Mouse (Mus musculus): ENCODE measurements around the gene Gm20388.
"Not testable (repeated sequence)": the region's sequence is repeated elsewhere in the genome, so short reads cannot be mapped to it uniquely, and the experiment has no call there.

The Gm20388 gene

DNA sequence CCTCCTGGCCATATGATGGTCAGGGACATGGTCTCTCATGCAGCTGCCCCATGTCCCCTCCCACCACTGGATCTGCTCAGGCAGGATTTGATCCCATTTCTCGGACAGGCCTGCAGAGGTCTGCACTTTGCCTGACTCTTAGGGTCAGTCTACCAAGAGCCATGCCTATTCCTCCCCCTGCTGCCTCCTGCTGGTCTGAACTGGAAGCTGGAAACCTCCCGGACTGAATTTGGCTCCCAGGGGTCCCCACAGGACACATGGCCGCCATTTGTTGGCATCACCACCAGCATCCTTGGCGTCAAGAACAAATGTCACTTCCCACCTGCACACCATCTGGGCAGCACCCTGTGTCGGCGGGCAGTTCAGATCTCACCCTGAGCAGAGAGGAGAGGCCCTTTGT, 1402.8 kb downstream of the Gm20388 start:
- no peak for DNase-seq

- no peak for DNase-seq
Observed at GRCm38 (mm10) chr8:121314036-121314435, 1403.4 kb downstream of the Gm20388 start.

DNA sequence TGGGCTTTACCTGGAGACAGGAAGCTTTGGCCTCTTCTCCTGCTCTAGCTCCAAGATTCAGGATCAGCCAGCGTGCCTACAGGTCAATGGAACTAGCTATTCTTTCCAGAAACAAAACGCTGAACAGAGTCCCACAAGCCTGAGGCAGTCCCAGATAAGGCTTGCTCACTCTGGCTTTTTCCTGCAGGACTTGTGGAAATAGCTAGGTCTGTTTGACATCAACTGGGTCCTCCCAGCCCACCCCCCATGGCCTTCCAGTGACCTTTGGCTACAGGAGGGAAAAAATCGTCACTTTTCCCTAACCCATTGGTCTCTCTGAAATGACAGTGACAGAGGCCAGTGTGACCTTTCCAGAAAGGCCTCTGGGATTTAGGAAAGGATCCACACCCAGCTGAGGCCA, 1404.9 kb downstream of the Gm20388 start:
- no peak for DNase-seq

DNA sequence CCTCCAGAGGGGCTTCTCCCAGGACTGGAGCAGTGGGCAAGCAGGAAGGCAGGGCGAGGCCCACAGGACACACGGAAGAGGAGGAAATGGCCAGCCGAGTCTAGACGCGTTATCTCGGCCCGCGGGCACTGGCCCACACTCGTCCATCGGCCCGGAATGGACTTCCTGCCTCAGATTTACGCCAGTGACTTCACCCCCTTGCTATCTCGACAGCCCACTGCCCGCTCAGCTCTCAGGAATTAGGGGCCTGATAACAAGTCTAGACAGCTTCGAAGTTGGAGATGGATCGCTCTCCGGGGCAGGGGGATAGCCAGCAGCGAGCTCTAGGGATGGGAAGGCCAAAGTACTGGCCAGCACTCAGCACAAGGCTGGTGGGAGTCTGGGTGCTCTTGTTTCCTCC, 1405.4 kb downstream of the Gm20388 start:
- no peak for DNase-seq

GRCm38 (mm10) chr8:121318756-121319155, 1408.1 kb downstream of the Gm20388 start:
- DNase-seq = not testable (repeated sequence)

DNA sequence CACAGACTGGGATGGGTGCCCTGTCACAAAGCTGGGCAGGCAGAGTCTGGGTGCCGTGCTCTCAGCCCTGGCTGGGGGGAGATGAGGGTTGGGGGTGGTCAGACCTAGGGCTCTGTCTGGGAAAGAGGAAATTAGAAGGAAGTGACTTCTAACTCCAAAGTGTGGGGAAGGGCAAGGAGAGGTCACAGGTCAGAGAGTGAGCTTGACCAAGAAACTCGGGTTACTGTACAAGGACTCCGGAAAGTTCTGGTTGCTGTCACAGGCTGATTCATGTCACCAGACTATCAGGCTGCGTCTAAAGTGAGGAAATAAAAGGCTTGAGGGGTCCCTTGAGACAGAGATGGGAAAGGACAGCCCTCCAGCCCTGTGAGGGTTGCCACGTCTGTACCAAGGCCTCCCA, 1408.8 kb downstream of the Gm20388 start:
- DNase-seq = no peak

DNA sequence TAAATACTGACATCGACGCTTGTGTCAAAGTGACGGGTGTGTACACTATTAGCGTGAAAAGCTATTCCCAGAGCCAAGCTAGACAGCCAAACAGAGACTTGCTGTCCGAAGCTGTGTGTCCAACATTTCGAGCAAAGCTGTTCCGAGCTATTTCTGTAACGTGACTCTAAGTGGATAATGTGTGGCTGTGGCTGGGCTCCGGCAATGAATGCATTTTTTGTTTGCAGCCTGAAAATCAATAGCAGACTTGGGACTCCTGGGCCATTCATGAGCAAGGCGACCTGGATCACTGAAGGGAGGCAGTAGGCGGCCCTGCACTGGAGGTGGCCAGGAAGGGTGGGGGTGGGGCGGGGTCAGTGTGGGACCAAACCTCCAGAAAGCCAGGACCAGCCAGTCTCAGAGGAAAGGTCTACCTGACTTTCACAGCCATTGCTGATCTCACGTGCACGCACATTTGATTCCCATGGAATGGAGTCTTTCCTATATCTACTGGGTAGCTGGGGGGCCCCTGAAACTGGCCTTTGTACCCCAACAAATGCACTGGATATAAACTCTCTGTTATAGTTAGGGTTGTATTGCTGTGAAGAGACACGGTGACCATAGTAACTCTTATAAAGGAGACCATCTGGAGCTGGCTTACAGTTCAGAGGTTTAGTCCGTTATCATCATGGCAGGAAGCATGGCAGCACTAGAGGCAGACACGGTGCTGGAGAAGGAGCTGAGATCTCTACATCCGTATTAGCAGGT, 1415.7 kb downstream of the Gm20388 start:
- no peak for DNase-seq

DNA sequence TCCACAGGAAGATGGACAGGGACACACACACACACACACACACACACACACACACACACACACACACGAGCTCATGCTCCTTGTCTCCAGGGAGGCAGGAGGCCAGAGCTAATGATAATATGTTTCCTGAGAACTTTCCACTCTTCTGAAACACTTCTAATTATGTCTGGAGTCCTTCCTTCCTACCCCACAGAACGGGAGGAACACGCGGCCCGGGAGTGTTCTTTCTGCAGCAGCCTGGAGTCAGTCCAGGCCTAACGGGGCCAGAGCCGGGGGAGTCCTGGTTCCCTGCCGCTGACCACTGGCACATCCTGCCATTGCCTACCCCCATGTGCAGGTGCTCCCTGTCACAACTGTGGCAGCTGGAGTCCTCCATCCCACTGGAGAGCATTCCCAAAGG, 1421.8 kb downstream of the Gm20388 start:
- DNase-seq = no peak

- DNase-seq = no peak
Observed at GRCm38 (mm10) chr8:121334495-121335424, 1424.1 kb downstream of the Gm20388 start.

- no peak for DNase-seq
Observed at GRCm38 (mm10) chr8:121335684-121336083, 1425.0 kb downstream of the Gm20388 start.

GRCm38 (mm10) chr8:121342931-121343330, 1432.3 kb downstream of the Gm20388 start:
- no peak for DNase-seq

GRCm38 (mm10) chr8:121344486-121344885, 1433.8 kb downstream of the Gm20388 start:
- DNase-seq = peak; percentile 44 to 48

GRCm38 (mm10) chr8:121346175-121346574, 1435.5 kb downstream of the Gm20388 start:
- no peak for DNase-seq

DNA sequence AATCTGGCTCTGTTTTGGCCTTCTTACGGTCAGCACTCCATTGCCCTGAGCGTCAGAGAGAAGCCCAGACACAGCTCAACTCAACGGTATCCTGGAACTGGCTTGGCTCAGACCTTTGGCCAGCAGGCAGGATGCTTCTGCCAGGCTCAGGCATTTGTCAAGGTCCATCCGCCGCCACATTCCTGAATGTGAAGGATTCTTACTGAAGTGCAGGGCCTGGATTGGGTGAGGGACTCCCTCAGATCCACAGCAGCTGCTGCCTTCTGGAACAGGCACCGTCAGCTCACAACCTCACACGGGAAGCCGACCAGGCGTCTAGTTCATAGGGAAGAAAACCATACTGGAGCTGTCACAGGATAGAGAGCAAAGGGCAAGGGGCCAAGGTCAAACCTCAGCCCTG, 1436.2 kb downstream of the Gm20388 start:
- DNase-seq = peak; percentile 77 to 79

GRCm38 (mm10) chr8:121348998-121349397, 1438.4 kb downstream of the Gm20388 start:
- no peak for DNase-seq

GRCm38 (mm10) chr8:121350803-121351202, 1440.2 kb downstream of the Gm20388 start:
- no peak for DNase-seq

GRCm38 (mm10) chr8:121354844-121355243, 1444.2 kb downstream of the Gm20388 start:
- no peak for DNase-seq

DNA sequence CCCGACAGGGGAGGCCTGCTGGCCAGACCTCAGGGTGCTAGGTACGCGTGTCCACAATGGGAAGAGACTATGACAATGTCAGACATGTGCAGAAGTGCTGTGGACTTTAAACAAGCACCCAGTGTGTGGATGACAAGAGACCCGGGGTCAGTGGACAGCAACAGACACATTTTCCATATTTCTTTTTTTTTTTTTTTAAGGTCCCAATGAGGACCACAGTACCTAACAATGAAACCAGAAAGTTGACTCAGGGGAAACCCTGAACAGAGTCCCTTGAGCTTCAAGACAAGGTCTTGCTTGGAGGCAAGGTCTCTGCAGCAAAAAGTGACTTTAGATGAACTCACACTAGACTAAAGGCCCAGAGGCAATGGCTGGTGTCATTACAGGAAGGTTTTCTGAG, 1446.8 kb downstream of the Gm20388 start:
- no peak for DNase-seq

GRCm38 (mm10) chr8:121358609-121359008, 1448.0 kb downstream of the Gm20388 start:
- DNase-seq = no peak

GRCm38 (mm10) chr8:121359131-121359981, 1448.7 kb downstream of the Gm20388 start:
- DNase-seq = no peak

GRCm38 (mm10) chr8:121360001-121360400, 1449.4 kb downstream of the Gm20388 start:
- no peak for DNase-seq

GRCm38 (mm10) chr8:121361166-121361565, 1450.5 kb downstream of the Gm20388 start:
- DNase-seq = no peak

- no peak for DNase-seq
Observed at GRCm38 (mm10) chr8:121364646-121365045, 1454.0 kb downstream of the Gm20388 start.
